Mouse (Mus musculus): ENCODE data around the gene Nolc1. TPM values are rescaled to one million over a fixed set of nuclear protein-coding genes. Genes with fewer than 3 reads are reported as not detected.

The Nolc1 gene
- total RNA-seq, 2 experiments from 2014 or later, result 14.9 to 16.6 TPM

GRCm38 (mm10) chr19:46131694-46132525 is 56.2 kb downstream of the Nolc1 start, which contains the start of gene Elovl3:
TSS of gene Elovl3 (plus strand) at chr19:46131897.
- DNase-seq (ENCODE audit: low spot score), result peak; percentile 12
- intact Hi-C loops (cut with DNase I), result no loop called here

- no peak for DNase-seq (ENCODE audit: low spot score)
- intact Hi-C loops (cut with DNase I), result no loop called here
Observed at GRCm38 (mm10) chr19:46132577-46132976, 56.9 kb downstream of the Nolc1 start.

Other genes starting within 250 kb of the Nolc1 start
- gene Armh3, start 77.4 kb upstream of the Nolc1 start, total RNA-seq (2021), result 10 to 100 TPM; 14.8 to 16.0 TPM
- 1 to 10 TPM; 6.2 to 7.0 TPM for gene Hps6, start 72.4 kb upstream of the Nolc1 start, total RNA-seq (2021)
- 10 to 100 TPM; 14.0 to 14.9 TPM for gene Pprc1, start 31.0 kb upstream of the Nolc1 start, total RNA-seq (2021)
- gene Ldb1, start 30.6 kb upstream of the Nolc1 start, total RNA-seq (2021), result 10 to 100 TPM; 40.3 to 44.7 TPM
- gene Elovl3, start 56.0 kb downstream of the Nolc1 start, total RNA-seq (2021), result under 1 TPM in 1 of 2 experiments, not detected in 1; 0.22 TPM
- gene Pitx3, start 72.5 kb downstream of the Nolc1 start, total RNA-seq (2021), result under 1 TPM; 0.42 to 0.61 TPM
- 10 to 100 TPM; 44.1 to 49.0 TPM for gene Gbf1, start 76.6 kb downstream of the Nolc1 start, total RNA-seq (2021)
- 10 to 100 TPM; 17.2 to 18.8 TPM for gene Nfkb2, start 228.5 kb downstream of the Nolc1 start, total RNA-seq (2021)

All from heart, postnatal 25 days (tissue).